Mouse (Mus musculus): ENCODE data around the gene Telo2. TPM values are rescaled to one million over a fixed set of nuclear protein-coding genes. Genes with fewer than 3 reads are reported as not detected.

Gene Telo2
- 26.7 TPM for polyA plus RNA-seq (2015; fragmentation: Illumina TruSeq; extraction: RNeasy Lipid Tissue Mini Kit (QIAGEN cat#74804); ENCODE audit: low read depth, low replicate concordance)

DNA sequence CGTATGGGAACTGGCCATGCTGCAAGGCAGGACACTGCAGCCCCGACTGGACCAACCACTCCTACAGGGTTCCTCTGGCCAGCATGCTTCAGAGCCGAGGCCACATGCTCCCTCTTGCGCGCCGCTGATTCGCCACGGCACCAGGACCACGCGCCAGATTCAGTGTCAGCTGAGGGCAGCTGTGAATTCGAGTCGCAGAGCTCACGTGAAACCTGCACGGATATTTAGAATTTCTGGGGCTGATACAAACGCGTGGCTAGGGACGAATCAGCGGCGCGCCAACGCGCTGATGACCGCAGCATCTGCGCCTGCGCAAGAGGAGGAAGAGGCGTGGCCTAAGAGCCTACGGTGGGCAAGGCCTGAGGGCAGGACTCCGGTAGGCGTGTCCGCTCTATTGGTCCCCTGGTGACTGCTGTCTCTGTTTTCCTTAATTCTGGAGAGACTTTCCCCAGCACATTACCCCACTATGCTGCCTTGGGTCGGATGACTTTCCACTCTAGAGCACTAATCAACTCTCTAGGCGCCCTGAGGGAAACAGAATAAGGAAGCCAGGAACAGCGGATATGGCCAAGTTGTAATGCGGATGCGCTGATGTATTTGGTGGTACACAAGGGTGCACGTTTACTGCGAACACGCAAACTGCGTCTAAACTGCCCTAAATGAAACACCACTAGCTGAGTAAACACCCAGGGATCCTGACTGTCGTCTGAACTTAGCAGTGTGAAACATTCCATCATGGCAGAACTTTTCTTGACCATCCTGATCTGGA, at the start of gene Telo2:
TSS of gene Telo2 (minus strand) at position 304 of the 769 bp plus-strand sequence.

DNA sequence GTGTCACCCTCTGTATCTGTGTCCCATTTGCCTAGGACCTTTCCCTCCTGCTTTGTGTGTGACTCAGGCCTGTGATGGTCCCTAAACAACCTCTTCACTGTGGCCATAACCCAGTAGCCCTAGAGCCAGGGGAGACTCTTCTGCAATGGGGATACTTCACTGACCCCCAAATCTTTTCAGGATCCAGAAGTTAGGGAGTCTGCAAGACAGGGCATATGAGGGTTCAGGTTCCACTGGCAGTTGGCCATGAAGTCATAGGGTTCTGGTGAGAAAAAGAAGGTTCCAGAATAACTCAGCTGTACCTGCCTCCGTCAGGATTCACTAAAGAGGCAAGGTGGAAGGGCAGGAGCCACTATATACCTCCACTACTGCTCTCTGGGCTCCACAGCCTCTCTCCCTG, 46.4 kb upstream of the Telo2 start, which contains the start of gene Ccdc154:
TSS of gene Ccdc154 (plus strand) at position 301 of the 400 bp plus-strand sequence.

DNA sequence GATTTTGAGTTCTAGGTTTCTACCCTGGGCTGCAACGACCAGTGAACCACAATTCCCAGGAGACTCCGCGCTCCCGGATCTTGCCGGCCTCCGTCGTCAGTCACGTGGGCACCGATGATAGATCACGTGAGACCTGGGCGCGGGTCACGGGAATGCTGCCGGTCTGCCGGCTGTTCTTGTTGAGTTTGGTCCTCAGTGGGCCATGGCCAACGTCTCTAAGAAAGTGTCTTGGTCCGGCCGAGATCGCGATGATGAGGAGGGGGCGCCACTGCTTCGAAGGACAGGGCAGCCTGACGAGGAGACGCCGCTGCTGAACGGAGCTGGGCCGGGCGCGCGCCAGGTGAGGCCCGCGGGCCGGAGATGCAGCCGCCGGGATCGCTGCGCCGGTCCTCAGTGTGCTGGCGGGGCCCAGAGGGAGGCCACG, 17.5 kb upstream of the Telo2 start, which contains the start of gene Clcn7:
TSS of gene Clcn7 (plus strand) at position 117 of the 424 bp plus-strand sequence.

DNA sequence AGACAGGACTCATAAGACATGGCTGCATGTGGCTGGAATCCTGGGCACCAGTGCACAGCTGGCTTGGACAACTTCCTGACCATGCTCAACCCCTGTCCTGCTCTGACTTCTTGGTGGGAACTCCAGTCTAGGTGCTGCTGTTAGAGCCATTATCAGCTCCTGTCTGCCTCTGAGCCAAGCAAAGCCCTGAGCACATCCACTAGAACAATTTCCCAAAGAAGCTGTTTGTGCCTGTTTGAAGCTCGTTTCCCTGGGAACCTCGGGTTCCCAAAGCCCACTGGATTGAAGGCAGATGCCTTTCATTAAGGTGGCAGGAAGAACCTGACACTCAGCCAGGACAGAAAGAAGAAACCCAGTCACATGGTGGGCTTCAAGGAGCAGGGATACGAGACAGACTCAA, 4.6 kb upstream of the Telo2 start, which contains the start of gene Ptx4:
TSS of gene Ptx4 (plus strand) at position 355 of the 400 bp plus-strand sequence.

DNA sequence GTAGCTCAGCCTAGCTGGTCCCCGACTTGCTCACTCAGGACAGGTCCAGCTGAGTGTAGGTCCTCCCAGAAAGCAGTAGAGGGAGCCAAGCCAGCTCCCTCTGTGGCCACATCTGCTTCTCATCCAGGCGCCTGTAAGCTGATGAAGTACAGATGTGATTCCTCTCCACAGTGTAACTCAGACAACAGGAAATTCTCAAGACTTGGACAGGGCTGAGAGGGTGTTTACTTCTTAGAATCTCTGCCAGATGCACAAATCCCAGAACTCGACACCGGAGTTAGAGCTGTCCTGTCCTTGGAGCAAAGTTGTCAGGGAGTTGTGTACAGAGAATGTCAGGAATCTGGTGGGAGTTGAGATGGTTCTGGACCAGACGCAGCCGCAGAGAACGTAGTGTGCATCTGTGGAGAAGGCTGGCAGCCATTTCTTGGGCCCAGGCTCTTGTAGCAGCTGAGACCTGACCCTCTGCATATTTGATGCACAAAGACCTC, 32.3 kb downstream of the Telo2 start, which contains the start of gene Tmem204:
TSS of gene Tmem204 (minus strand) at position 148 of the 488 bp plus-strand sequence.

Other genes with a start within 250 kb of the Telo2 start
- gene Igfals, start 250.0 kb downstream of the Telo2 start, polyA plus RNA-seq (2015; fragmentation: Illumina TruSeq; extraction: RNeasy Lipid Tissue Mini Kit (QIAGEN cat#74804); ENCODE audit: low read depth, low replicate concordance), result not detected
- gene Nubp2, start 229.6 kb downstream of the Telo2 start, polyA plus RNA-seq (2015; fragmentation: Illumina TruSeq; extraction: RNeasy Lipid Tissue Mini Kit (QIAGEN cat#74804); ENCODE audit: low read depth, low replicate concordance), result 42.4 TPM
- 74.8 TPM for gene Spsb3, start 229.3 kb downstream of the Telo2 start, polyA plus RNA-seq (2015; fragmentation: Illumina TruSeq; extraction: RNeasy Lipid Tissue Mini Kit (QIAGEN cat#74804); ENCODE audit: low read depth, low replicate concordance)
- gene Eme2, start 220.9 kb downstream of the Telo2 start, polyA plus RNA-seq (2015; fragmentation: Illumina TruSeq; extraction: RNeasy Lipid Tissue Mini Kit (QIAGEN cat#74804); ENCODE audit: low read depth, low replicate concordance), result 29.7 TPM
- gene Mrps34, start 220.9 kb downstream of the Telo2 start, polyA plus RNA-seq (2015; fragmentation: Illumina TruSeq; extraction: RNeasy Lipid Tissue Mini Kit (QIAGEN cat#74804); ENCODE audit: low read depth, low replicate concordance), result 84.8 TPM
- 78.4 TPM for gene Nme3, start 219.5 kb downstream of the Telo2 start, polyA plus RNA-seq (2015; fragmentation: Illumina TruSeq; extraction: RNeasy Lipid Tissue Mini Kit (QIAGEN cat#74804); ENCODE audit: low read depth, low replicate concordance)
- 214 TPM for gene Mapk8ip3, start 179.0 kb downstream of the Telo2 start, polyA plus RNA-seq (2015; fragmentation: Illumina TruSeq; extraction: RNeasy Lipid Tissue Mini Kit (QIAGEN cat#74804); ENCODE audit: low read depth, low replicate concordance)
- 7.4 TPM for gene Jpt2, start 155.3 kb downstream of the Telo2 start, polyA plus RNA-seq (2015; fragmentation: Illumina TruSeq; extraction: RNeasy Lipid Tissue Mini Kit (QIAGEN cat#74804); ENCODE audit: low read depth, low replicate concordance)
- gene Cramp1l, start 100.2 kb downstream of the Telo2 start, polyA plus RNA-seq (2015; fragmentation: Illumina TruSeq; extraction: RNeasy Lipid Tissue Mini Kit (QIAGEN cat#74804); ENCODE audit: low read depth, low replicate concordance), result 11.8 TPM
- gene Ift140, start 99.9 kb downstream of the Telo2 start, polyA plus RNA-seq (2015; fragmentation: Illumina TruSeq; extraction: RNeasy Lipid Tissue Mini Kit (QIAGEN cat#74804); ENCODE audit: low read depth, low replicate concordance), result 13.7 TPM
- gene Tmem204, start 32.4 kb downstream of the Telo2 start, polyA plus RNA-seq (2015; fragmentation: Illumina TruSeq; extraction: RNeasy Lipid Tissue Mini Kit (QIAGEN cat#74804); ENCODE audit: low read depth, low replicate concordance), result 13.5 TPM
- not detected for gene Ptx4, start 4.8 kb upstream of the Telo2 start, polyA plus RNA-seq (2015; fragmentation: Illumina TruSeq; extraction: RNeasy Lipid Tissue Mini Kit (QIAGEN cat#74804); ENCODE audit: low read depth, low replicate concordance)
- gene Clcn7, start 17.4 kb upstream of the Telo2 start, polyA plus RNA-seq (2015; fragmentation: Illumina TruSeq; extraction: RNeasy Lipid Tissue Mini Kit (QIAGEN cat#74804); ENCODE audit: low read depth, low replicate concordance), result 34.5 TPM
- gene Ccdc154, start 46.5 kb upstream of the Telo2 start, polyA plus RNA-seq (2015; fragmentation: Illumina TruSeq; extraction: RNeasy Lipid Tissue Mini Kit (QIAGEN cat#74804); ENCODE audit: low read depth, low replicate concordance), result not detected
- not detected for gene Gm38655, start 59.5 kb upstream of the Telo2 start, polyA plus RNA-seq (2015; fragmentation: Illumina TruSeq; extraction: RNeasy Lipid Tissue Mini Kit (QIAGEN cat#74804); ENCODE audit: low read depth, low replicate concordance)
- gene BC003965, start 68.6 kb upstream of the Telo2 start, polyA plus RNA-seq (2015; fragmentation: Illumina TruSeq; extraction: RNeasy Lipid Tissue Mini Kit (QIAGEN cat#74804); ENCODE audit: low read depth, low replicate concordance), result 24.5 TPM
- gene Unkl, start 72.4 kb upstream of the Telo2 start, polyA plus RNA-seq (2015; fragmentation: Illumina TruSeq; extraction: RNeasy Lipid Tissue Mini Kit (QIAGEN cat#74804); ENCODE audit: low read depth, low replicate concordance), result 35.6 TPM
- 127 TPM for gene Gnptg, start 124.2 kb upstream of the Telo2 start, polyA plus RNA-seq (2015; fragmentation: Illumina TruSeq; extraction: RNeasy Lipid Tissue Mini Kit (QIAGEN cat#74804); ENCODE audit: low read depth, low replicate concordance)
- 33.2 TPM for gene Tsr3, start 124.2 kb upstream of the Telo2 start, polyA plus RNA-seq (2015; fragmentation: Illumina TruSeq; extraction: RNeasy Lipid Tissue Mini Kit (QIAGEN cat#74804); ENCODE audit: low read depth, low replicate concordance)
- 27.7 TPM for gene Baiap3, start 140.4 kb upstream of the Telo2 start, polyA plus RNA-seq (2015; fragmentation: Illumina TruSeq; extraction: RNeasy Lipid Tissue Mini Kit (QIAGEN cat#74804); ENCODE audit: low read depth, low replicate concordance)
- 197 TPM for gene Ube2i, start 158.7 kb upstream of the Telo2 start, polyA plus RNA-seq (2015; fragmentation: Illumina TruSeq; extraction: RNeasy Lipid Tissue Mini Kit (QIAGEN cat#74804); ENCODE audit: low read depth, low replicate concordance)
- gene Prss34, start 182.4 kb upstream of the Telo2 start, polyA plus RNA-seq (2015; fragmentation: Illumina TruSeq; extraction: RNeasy Lipid Tissue Mini Kit (QIAGEN cat#74804); ENCODE audit: low read depth, low replicate concordance), result not detected
- gene Prss28, start 192.7 kb upstream of the Telo2 start, polyA plus RNA-seq (2015; fragmentation: Illumina TruSeq; extraction: RNeasy Lipid Tissue Mini Kit (QIAGEN cat#74804); ENCODE audit: low read depth, low replicate concordance), result not detected
- gene Prss29, start 202.7 kb upstream of the Telo2 start, polyA plus RNA-seq (2015; fragmentation: Illumina TruSeq; extraction: RNeasy Lipid Tissue Mini Kit (QIAGEN cat#74804); ENCODE audit: low read depth, low replicate concordance), result not detected
- gene Tpsab1, start 229.6 kb upstream of the Telo2 start, polyA plus RNA-seq (2015; fragmentation: Illumina TruSeq; extraction: RNeasy Lipid Tissue Mini Kit (QIAGEN cat#74804); ENCODE audit: low read depth, low replicate concordance), result not detected

All from brain, adult 10 weeks (tissue).